Mouse (Mus musculus): ENCODE measurements around the gene Jam2.

DNA sequence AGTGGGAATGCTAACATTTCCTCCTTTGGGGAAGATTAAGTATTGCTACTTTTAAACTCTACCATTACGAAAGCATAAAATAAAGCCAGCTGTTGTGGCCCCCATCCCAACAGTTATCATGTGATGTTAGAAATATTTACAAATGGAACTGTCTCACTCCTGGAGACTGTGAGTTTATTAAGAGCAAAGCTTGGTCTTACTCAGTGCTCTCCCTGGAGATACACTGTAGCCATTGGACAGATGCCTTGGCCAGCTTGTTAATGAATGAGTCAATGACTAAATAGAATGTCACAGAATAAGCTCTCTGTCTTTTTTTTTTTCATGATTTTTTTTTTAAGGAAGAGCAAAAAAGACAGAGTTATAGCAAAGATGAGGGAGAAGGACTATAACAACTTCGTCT lies 2.5 kb upstream of the Jam2 start:
- TF ChIP-seq CTCF (conservative IDR thresholded peaks at IDR 0.05; ENCODE audit: insufficient read depth, insufficient read length, low read depth, low read length) (no peak), POLR2A (IDR thresholded peaks at IDR 0.05; ENCODE audit: low read depth, low read length) (no peak)
